In genomic region chr6:96578649-96579048, GRCm38 (mm10) we compare ENCODE assay signal across 21 mouse cellular contexts.
"Had no signal": no experiment of that assay in that cellular context is flagged by ENCODE, and none has a peak within 500 bp of the region (broad histone marks: within the 10 kb centered on the region; RNA-seq: fewer than 3 reads in every experiment).

No protein-coding gene starts in this region.

- H3K27ac ChIP-seq: liver, embryonic 14.5 days; macrophage; midbrain, embryonic 12.5 days; neural tube, embryonic 13.5 days; neural tube, embryonic 15.5 days had no signal

- DNase-seq: lung, adult 18-20 months; lung, embryonic 14.5 days; lung, postnatal 10 days; lung, postnatal 36 days; midbrain, embryonic 14.5 days; retina, postnatal 1 day; right cerebral cortex, adult 18-20 months; right cerebral cortex, postnatal 25 days; right cerebral cortex, postnatal 4 days; spleen, adult 18-20 months; thymus, adult 18-20 months; thymus, postnatal 25 days; thymus, postnatal 4 days had no signal

- H3K27me3 ChIP-seq: megakaryocyte, embryonic 14.5 days; midbrain, embryonic 12.5 days; neural tube, embryonic 13.5 days; neural tube, embryonic 15.5 days had no signal

- H3K4me1 ChIP-seq: megakaryocyte, embryonic 14.5 days; midbrain, embryonic 12.5 days; neural tube, embryonic 13.5 days; neural tube, embryonic 15.5 days had no signal

- H3K9me3 ChIP-seq: midbrain, embryonic 12.5 days; neural tube, embryonic 13.5 days; neural tube, embryonic 15.5 days had no signal

- ATAC-seq: midbrain, embryonic 16.5 days had no signal

- H3K36me3 ChIP-seq: midbrain, embryonic 12.5 days; neural tube, embryonic 13.5 days; neural tube, embryonic 15.5 days had no signal

- H3K4me3 ChIP-seq: megakaryocyte, embryonic 14.5 days; midbrain, embryonic 12.5 days; myocyte; neural tube, embryonic 13.5 days; neural tube, embryonic 15.5 days had no signal
